Mouse (Mus musculus): ENCODE measurements around the gene Gm20441.

Gene Gm20441

DNA sequence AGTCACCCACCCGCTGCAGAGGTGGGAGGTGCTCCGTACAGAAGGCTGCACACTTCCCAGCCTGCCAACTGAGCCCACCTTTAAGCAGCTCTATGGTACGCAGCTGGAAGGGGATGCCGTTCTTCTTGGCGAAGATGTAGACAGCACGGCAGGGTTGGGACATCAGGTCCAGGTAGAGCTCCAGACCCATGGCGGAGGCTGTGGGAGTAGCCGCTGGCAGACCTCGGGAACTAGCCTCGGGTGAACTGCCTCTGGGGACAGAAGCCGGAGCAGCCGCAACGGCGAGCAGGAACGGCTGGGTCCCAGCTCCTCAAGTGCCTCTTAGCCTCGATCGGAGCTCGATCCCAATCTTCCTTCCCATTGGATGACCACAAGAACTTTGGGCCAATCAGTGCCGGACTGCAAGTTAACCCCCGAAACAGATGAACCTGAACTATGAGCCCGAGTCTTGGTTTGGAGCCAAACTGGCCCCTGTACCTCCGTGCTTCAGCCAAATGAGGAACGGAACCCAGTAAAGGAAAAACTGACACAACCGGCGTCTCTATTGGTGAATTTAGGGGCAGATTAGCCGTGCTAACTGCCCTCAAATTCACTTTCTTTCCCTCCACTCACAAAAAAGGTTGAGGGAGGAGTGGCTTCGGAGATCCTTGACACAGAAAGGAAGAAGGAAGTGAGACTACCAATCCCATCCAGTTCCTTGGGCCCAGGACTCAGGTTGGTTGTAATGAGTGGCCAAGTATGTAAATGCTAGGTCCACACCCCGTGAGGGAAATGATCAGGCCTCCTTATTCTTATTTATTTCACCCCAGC is at the start of gene Gm20441, which contains the start of gene Gstt3:
Gene Gm20441, minus strand, starts transcription at position 186 of the 810 bp plus-strand sequence.
Gene Gstt3, minus strand, starts transcription at position 646 of the 810 bp plus-strand sequence.
- peak; percentile 88 for DNase-seq

DNA sequence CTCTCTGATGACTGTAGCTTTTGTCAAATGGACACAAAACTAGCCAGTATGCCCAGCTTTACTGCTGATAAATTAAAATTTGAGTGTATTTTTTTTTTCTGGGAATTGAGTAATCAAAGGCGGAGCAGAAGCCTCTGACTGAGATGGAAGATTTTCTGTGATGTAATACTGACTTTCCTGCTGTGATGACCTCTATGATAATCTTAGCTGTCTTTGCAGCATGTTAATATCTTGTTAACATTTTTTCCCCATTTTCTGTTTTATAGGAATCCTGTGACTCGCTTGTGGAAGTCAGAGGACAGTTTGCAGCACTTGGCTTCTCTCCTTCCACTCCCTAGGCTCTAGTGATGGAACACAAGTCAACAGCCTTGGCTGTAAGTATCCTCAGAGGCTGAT is 49.5 kb upstream of the Gm20441 start:
- DNase-seq = no peak

DNA sequence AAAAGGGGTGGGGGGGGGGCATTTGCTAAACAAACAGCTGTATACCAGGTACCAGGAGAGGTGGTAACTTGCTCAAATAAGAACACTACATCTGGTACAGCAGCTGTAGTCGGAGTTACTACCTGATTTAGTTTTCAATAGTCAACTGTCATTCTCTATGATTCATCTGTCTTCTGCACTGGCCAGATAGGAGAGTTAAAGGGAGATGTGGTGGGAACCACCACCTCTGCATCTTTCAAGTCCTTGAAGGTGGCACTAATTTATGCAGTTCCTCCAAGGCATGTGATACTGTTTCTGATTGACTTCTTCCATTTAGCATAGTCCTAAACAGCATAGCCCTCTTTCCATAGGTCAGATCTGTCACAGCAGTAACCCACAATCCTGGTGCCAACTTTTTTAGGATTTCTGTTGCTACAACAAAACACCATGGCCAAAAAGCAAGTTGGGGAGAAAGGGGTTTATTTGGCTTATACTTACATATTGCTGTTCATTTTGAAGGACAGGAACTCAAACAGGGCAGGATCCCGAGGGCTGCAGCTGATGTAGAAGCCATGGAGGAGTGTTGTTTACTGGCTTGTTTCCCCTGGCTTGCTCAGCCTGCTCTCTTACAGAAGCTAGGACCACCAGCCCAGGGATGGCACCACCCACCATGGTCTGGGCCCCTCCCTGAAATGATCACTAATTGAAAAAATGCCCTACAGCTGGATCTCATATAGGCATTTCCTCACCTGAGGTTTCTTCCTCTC is 48.9 kb upstream of the Gm20441 start:
- no peak for DNase-seq

DNA sequence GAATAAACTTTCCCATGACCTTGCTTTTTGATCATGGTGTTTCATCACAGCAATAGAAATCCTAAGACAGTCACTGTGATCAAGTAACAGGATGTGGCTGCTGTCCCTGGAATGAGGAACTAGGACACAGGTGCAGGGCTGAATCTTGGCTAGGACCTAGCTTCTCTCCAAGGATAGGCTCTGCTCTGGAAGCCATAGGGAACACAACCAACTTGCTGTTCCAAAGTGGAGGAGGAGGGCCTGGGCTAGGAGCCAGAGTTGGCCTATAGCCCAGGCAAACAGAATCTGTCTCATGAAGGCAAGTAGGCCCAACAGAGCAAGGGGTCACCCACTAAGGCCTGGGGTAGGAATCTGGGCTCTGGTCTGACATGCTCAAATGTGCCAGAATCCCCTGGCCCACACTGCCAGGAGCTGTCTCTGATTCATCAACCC is 47.8 kb upstream of the Gm20441 start:
- DNase-seq = peak; percentile 75

DNA sequence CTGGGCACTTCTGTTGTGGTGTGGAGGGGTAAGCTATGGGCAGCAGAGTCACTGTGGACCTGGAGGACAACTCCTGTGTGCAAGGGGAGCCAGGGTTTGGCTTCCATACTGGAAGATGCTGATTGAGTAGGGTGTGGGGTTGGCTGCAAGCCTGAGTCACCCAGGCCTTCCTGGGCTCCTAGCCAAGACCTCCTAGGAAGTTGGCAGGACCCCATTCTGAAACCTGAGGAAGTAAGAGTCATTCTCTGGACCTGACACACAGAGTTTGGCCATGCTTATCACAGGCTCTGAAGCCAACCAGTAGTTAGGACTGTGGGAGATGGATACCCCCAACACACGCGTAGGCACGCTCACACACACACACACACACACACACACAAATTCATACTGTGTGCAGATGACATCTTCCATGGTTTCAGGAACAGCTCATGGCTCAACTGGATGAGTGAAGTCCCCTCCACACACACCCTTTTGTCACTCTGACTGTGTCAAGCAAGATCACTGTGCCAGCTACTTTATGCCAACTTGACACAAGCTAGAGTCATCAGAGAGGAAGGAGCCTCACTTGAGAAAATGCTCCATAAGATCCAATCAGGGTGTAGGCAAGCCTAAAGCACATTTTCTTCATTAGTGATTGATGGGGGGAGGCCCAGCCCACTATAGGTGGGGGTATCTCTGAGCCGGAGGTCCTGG is 47.1 kb upstream of the Gm20441 start:
- peak; percentile 78 for DNase-seq

DNA sequence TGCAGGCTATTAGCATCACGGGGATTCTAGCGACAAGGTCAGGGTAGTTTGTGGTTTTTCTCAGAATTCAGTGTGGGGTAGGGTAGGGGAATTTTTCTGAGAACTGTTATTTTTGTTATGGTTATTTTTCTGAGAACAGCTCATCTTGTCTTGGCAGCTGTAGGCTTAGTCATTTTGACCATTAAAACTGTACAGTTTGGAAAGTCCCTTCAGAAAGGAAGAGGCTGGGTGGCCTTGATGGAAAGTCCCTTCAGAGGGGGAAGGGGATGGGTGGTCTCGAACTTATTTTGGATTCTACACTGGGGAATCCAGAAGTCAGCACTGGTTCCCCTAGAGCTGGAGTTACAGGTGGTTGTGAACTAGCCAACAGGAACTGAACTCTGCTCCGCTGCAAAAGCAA is 43.8 kb upstream of the Gm20441 start:
- DNase-seq = no peak

DNA sequence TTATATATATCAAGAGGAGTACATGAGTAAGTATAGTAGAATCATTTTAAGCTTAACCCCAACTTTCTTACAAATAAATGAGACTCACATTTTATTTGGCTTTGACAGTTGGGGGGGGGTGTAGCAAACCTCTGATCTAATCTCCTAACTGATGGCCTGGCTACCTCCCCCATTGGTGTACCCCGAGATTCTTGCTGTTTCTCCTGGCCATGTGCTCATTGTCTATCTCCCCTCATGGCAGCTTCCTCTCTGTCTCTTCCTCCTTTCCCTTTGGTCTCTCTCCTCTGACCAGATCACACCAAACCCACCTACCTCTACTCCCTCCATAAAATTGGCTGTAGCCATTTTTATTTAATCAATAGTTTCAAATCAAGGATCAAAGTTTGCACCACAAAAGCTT is 43.0 kb upstream of the Gm20441 start:
- no peak for DNase-seq

DNA sequence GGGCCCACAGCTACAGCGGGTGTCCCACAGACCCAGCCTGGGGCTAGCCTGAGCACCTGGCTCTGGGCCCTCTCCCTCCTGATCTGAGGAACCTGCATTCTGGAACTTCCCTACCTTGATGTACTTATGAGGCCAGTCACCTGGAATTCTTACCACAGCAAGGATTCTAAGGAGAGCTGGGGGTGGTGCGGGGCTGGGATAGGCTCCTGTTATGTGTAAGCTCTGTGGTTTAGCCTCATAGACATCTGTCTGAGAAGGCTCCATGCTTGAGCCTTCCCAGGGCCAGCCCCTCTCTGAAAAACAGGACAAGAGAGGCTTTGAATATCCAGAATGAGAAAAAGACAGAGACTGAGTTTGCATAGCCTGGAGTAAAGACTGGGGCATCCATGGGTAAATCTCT is 41.7 kb upstream of the Gm20441 start, which contains the start of gene Gstt4:
Gene Gstt4, minus strand, starts transcription at position 101 of the 400 bp plus-strand sequence.
- no peak for DNase-seq

DNA sequence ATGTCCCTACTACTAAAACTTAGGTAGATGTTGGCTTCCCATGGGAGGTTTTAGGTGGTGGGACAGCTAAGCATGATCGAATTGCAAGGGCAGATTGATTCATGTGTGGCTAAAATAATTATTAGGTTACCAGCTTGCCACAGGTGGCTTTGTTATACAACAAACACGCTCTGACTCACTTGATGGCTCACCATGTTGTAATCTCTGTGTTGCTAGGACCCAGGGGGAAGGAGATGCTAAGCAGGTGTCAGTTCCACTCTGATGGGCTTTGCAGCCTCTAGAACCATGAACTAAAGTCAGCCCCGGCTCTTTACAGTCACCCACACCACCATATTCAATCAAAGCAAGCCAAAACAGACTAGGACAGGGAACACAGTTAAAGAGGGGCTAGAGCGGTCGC is 39.1 kb upstream of the Gm20441 start:
- DNase-seq = no peak

DNA sequence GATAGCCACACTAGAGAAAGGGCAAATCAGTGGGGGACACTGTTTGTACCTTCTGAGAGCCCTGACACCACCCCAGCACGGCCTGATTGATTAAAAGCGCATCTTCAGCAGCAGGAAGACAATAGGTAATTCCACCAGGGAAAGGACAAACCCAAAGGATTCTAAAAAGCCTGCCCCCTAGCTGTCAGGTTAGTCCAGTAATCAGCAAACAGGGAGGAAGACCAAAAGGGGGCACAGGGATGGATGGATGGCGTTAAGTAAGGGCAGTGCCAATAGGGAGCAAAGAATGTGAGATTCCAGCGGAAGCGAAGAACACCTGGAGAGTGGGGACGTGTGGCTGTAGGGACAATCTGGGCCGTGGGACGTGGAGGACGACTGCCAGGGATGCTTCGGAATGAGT is 37.9 kb upstream of the Gm20441 start:
- DNase-seq = no peak

DNA sequence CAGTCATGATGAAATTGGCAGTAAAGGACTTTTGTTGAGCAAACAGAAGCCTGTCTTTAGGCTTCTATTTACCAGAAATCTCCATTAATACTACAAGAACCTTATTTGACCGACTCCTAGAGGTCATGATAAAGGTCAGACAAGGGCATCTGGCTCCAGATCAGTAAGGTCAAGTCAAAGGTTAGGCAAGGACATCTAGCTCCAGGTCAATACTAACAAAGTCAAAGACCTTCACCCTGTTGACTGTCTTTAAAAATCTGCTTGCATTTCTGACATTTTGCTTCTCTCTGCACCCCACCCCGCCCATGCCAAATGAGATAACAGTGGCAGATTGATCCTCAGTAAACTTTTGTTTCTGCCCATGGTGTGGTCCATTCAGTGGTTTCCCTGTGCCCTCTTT is 23.5 kb upstream of the Gm20441 start:
- DNase-seq = no peak

DNA sequence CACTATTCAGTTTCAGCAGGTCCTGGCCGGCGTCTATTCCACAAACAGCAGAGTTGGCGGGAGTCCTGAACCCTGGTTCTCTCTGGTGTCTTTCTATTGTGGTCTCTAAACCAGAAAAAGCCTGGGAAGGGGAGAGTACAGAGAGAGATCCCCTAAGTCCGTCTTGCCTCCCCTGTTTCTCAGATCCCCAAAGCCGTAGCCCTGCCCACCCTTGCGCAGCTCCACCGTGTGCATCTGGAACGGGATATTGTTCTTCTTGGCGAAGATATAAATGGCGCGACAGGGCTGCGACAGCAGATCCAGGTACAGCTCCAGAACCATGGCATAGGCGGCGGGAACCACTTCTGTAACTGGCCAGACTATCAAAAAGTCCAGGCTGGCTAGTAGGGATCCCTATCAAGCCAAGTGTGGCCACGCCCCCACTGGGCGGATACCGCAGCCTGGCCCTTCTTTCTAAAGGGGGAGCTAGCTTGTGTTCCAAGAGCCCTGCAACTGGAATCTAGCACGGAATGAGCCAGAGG is 17.5 kb upstream of the Gm20441 start, which contains the start of gene Gstt1:
Gene Gstt1, minus strand, starts transcription at position 409 of the 521 bp plus-strand sequence.
- DNase-seq = peak; percentile 81

DNA sequence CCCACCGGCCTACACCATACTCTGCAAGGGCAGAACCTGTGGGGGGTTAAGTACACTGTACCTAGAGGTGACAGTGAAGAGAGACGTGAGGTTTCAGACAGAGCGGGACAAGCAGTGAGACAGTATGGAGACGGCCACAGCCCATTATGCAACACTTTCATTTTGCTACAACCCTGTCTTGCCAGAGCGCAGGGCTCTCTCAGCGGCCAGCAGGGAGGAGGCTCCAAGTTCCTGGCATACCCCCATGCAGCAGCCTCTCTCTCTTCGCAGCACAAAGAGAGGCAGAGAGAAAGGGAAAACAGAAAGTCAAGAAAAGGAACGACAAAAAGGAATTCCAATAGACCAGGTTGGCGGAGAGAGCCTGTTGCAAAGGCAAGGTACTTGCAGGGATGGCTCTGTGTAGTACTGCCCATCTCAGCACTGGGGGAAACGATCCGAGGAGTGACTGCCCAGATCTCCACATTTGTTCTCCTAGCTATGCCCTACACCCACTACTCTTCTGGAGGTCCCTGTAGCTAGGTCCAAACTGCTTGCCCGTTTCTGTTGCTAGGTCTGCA is 16.9 kb upstream of the Gm20441 start:
- DNase-seq = peak; percentile 69

DNA sequence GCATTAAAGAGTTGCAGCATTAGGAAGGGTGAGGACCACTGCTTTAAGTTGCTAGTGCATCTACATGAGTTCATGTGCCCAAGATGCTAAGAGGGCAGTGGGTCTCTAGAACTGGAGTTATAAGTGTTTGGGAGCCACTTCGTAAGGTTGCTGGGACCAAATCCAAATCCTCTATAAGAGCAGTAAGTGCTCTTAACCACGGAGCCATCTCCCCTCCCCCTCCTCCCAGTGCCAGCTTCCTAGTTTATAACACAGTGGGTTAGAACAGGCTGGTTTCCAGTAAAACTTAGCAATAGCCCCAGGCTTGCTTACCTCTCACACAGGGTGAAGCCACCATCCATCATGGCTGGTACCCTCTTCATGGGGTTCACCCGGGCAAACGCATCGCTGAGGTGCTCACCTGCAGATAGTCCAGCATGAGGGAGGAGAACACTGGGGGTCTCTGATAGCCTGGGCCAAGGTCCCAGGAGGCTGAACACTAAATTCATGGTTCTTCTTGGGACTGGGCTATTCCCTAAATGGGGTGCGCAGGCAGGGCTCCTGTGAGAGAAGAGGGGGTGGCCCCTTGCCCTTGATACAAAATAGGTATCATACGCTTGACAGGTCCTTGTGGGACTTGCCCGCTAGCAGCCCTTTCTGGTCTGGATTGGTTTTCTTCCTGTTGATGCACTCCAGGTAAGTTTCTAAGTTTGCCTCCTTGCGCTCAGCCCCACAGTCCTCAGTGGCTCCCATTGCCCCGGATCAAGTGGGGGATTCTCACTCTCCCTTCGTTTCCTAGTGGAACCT is 16.2 kb upstream of the Gm20441 start:
- DNase-seq = peak; percentile 37

DNA sequence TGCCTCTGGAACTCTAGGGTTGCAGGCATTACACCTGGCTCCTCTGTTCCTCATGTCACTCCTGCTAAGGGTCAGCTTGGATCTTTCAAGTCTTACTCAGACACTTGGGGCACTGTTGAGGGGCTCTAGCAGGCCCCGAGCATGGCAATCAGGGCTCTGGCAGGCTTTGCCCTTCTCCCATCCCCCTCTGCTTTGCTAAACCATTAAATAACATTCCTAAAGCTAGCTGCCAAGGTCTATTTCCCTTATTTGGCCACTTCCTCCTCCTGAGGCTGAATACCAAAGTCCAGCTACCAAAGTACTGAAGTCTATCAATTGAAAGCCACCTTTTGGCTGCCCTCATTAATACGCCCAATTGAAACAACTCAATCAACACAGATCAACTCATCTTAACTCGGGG is 14.1 kb upstream of the Gm20441 start:
- DNase-seq = peak; percentile 71

DNA sequence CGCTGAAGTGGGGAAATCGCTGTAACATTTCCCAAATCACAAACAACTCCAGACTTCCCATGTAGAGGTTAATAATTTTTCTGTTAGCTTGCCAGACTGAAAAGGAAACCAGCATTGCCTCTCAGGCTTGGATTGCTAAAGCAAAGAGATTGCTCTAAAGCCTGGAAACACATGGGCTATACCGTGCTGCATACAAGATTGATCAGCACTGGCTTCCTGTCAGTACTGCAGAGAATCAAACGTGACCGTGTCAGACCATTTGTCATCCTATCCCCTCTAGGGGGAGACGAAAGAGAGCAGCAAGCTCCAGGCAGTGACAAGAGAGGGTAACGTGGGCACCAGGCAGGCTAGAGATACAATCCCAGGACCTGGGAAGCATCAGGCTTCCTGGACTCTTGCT is 10.0 kb upstream of the Gm20441 start:
- DNase-seq = no peak

DNA sequence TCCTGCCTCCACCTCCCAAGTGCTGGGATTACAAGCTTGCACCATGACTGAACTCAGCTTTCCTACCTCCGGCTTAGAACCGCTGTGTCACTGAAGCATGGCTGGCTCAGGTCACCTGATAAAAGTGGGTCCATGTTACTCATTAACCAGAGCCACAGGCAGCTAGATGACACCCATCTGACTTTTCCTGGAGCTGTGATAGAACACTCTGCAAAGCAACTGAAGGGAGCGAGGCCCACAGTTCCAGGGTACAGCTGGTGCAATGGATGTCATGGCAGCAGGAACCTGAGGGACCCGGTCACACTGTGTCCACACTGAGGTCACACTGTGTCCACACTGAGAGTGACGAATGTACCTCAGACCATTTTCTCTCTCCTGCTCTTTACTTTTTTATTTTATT is 9.1 kb upstream of the Gm20441 start:
- DNase-seq = peak; percentile 71

DNA sequence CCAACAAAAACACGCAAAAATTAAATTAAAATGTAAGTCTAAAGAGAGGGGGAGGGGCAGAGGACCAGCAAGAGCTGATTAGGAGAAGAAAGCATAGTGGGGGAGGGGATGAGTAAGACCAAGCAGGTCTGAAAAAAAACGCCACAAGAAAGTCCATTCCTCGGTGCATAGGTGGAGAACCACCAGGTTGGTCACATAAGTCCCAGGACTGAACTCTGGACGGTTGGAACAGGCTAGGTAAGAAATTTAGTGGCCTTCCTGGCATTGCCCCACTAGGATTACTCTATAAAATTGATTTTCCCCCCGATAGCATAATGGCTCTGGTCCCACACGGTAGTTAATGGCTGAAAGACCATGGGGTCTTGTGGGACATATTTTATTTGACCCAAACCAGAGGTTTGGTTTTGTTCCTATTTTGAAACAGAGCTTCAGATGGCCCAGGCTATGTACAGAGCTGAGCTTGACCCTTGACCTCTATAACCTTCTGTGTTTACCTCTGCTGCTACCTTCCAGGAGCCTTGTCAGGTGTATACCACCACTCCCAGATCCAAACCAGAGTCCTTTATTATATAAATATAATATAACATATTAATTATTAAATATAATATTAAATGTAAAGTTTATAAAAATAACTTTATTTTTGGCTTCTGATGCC is 8.5 kb upstream of the Gm20441 start:
- no peak for DNase-seq

DNA sequence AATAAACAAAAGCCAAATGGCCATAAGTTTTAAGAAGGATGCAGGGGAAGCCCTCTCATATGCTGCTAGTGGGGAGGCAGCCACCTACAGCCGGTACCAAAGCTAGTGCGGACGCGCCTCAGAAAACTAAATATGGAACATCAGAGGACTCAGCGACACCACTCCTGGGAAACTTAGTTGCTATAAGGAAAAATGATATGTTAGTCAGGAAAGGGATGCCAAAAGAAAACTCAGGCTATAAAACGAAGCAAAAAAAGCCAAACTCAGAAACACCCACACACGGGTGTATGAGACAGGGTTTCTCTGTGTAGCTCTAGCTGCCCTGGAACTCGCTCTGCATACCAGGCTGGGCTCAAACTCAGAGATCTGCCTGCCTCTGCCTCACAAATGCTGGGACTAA is 7.5 kb upstream of the Gm20441 start:
- no peak for DNase-seq

DNA sequence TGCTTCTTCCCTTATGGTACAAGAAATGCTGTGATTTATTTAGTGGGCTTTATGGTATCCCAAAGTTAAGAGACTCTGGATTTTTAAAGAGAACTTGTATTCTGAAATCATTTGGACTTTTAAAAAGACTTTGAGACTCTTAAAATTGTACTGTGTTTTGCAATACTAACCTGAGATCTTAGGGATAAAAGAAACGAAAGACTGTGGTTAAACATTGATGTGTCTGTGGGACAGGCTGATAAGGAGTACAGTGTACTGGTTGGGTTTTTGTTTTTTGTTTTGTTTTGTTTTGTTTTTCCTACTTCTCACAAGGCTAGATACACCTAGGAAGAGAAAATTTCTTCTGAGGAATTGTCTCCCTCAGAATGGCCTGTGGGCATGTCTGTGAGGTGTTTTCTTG is 4.7 kb upstream of the Gm20441 start:
- no peak for DNase-seq

Data from kidney, adult 18-20 months (tissue).